Mouse (Mus musculus) G1E (cell line): ENCODE data around the gene Ptprn. TPM values are rescaled to one million over a fixed set of nuclear protein-coding genes. Genes with fewer than 3 reads are reported as not detected.
A peak's percentile ranks its signal among the peaks of the same experiment; 100 is the strongest.

Experiments
- ATAC-seq: 2 replicates; pipeline ENCODE4 v1.8.0; 2016; ENCODE audit warnings: mild to moderate bottlenecking; ENCODE audit not compliant: insufficient number of reproducible peaks, poor library complexity, low FRiP score, severe bottlenecking; ENCODE audit errors: extremely low read depth
- DNase-seq: peaks from one replicate; pipeline ENCODE4 v3.0.0; 2012; ENCODE audit warnings: low spot score
- H3K27me3 ChIP-seq: 2 replicates; pipeline ENCODE4 v1.6.1; 2012; ENCODE audit warnings: mild to moderate bottlenecking, low read length, inconsistent platforms; ENCODE audit not compliant: insufficient read depth
- H3K36me3 ChIP-seq: replicated peaks from 2 replicates; pipeline ENCODE3; 2012; ENCODE audit warnings: mild to moderate bottlenecking, inconsistent platforms
- H3K4me1 ChIP-seq: 2 replicates; pipeline ENCODE4 v1.6.1; 2012; ENCODE audit warnings: low read depth, low read length, inconsistent platforms, mixed read lengths; ENCODE audit not compliant: insufficient read depth
- H3K4me3 ChIP-seq: 2 replicates; pipeline ENCODE4 v1.5.1; 2012; ENCODE audit warnings: low read depth, mild to moderate bottlenecking, inconsistent platforms, low read length, moderate library complexity, mixed read lengths
- H3K9me3 ChIP-seq: replicated peaks from 2 replicates; pipeline ENCODE4 v1.6.1; 2012; ENCODE audit warnings: inconsistent platforms
- CTCF ChIP-seq: IDR thresholded peaks from 2 replicates; pipeline ENCODE4 v1.5.1; 2012; ENCODE audit warnings: low read depth, low read length, inconsistent platforms, mixed read lengths
- GATA1 ChIP-seq: IDR thresholded peaks from 2 replicates; pipeline ENCODE4 v1.6.1; 2012; ENCODE audit warnings: borderline replicate concordance, low read length, inconsistent platforms, mixed read lengths
- GATA2 ChIP-seq: IDR thresholded peaks from 2 replicates; pipeline ENCODE4 v1.6.1; 2012; ENCODE audit warnings: low read depth, low read length, inconsistent platforms, borderline replicate concordance
- POLR2AphosphoS5 ChIP-seq: IDR thresholded peaks from 2 replicates; pipeline ENCODE4 v1.6.1; 2012; ENCODE audit warnings: low read depth, low read length, inconsistent platforms; ENCODE audit not compliant: insufficient replicate concordance
- TAL1 ChIP-seq: conservative IDR thresholded peaks from 2 replicates; pipeline ENCODE4 v1.6.1; 2012; ENCODE audit warnings: low read depth, low read length, inconsistent platforms, mixed read lengths
- polyA plus RNA-seq: library from polyadenylated mRNA; stranded (reverse); fragments of >175 nt; gene quantifications from 2 replicates; pipeline ENCODE4 v1.2.3, GENCODE M21; 2012
- total RNA-seq, 2 experiments: library from RNA; stranded (forward) in 1 of 2; stranded (reverse) in 1 of 2; fragments of 200-1000 nt in 1 of 2; fragments of >200 nt in 1 of 2; fragmentation: Nextera tagmentation in 1 of 2; gene quantifications; 2 replicates each; pipeline ENCODE4 v1.2.3; 2014 to 2017

The Ptprn gene
- total and polyA plus RNA-seq, 3 experiments: 0.03 to 0.11 TPM; not detected in 1

DNA sequence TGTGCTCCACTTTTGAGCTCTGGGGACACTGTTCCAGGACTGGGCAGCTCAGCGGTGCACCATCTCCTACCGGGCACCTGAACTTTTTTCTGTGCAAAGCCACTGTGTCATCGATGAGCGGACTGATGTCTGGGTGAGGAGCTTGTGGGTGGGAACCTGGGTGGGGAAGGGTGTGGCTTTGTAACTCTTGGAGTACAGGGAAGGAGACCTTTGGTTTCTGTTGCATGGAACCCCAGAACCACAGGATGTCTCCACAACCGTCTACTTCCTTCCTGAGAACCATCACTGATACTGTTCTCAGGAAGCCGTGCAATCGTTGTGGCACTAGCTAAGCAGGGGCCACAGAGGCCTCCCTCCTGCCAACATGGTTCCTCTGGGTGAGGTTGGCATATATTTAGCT lies 51.2 kb downstream of the Ptprn start:
- no peak for DNase-seq
- Histone ChIP-seq H3K9me3 (no peaks in the 10 kb centered on the region), H3K4me3 (peak overlapping the region; percentile 75; the same call in 1 of the 2 replicates), H3K27me3 (no peaks in the 10 kb centered on the region), H3K36me3 (peaks cover 77% of the 10 kb centered on the region), H3K4me1 (peaks cover 89% of the 10 kb centered on the region)
- no peak for TF ChIP-seq GATA2
- TF ChIP-seq GATA1: no peak
- no peak for TF ChIP-seq POLR2AphosphoS5
- no peak for TF ChIP-seq CTCF
- no peak for TF ChIP-seq TAL1
- no peak for ATAC-seq

GRCm38 (mm10) chr1:75212542-75212941 lies 51.8 kb downstream of the Ptprn start:
- Histone ChIP-seq H3K9me3 (no peaks in the 10 kb centered on the region), H3K27me3 (no peaks in the 10 kb centered on the region), H3K4me3 (peak overlapping the region; percentile 75; the same call in 1 of the 2 replicates), H3K4me1 (peaks cover 83% of the 10 kb centered on the region), H3K36me3 (peaks cover 76% of the 10 kb centered on the region)
- TF ChIP-seq CTCF (no peak), GATA2 (no peak), GATA1 (no peak), TAL1 (no peak), POLR2AphosphoS5 (no peak; the same call in 1 of the 2 replicates)
- DNase-seq: no peak
- no peak for ATAC-seq

GRCm38 (mm10) chr1:75211141-75211708 lies 53.1 kb downstream of the Ptprn start:
- no peak for ATAC-seq

DNA sequence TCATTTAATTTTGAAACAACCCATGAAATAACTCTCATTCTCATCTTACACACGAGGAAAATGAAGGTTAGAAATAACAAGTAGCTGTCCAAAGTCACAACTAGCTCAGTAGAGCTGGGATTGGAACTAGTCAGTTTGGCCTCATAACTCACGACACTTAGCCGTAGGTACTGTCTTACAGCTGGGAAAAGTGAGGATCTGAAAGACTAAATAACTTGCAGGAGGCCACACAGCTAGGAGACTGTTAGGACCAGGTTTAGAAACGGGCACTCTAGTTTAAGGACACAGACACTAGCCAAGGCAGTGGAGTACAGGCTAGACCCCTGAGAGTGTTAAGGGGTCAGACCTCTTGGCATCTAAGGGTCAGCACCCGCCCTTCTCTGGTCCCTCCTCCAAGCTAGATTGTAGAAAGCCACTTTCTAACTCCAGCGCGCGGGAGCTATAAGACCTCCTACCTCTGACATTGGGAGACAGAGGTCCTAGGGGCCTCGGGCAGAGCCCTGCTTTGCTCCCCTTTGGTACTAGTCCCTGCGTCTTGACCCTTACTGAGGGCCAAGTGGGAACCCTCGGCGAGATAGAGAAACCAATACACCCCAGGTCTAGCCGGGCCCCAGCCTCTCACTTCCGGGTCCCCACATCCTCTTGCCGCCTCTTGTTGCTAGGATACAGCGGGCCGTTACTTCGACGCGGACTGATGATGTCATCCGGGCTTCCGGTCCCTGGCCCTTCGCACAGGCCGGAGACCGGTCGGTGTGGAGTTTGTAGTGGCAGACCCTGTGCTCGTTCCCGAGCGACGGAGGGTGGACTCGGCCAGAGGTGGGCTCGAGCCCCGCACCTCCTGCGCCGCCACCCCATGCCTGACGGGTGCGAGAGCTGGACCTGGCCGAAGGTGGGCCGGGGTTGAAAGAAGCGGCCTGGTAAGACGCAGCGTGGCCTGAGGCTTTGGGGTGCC lies 53.9 kb downstream of the Ptprn start, which contains the start of the genes Glb1l and Stk16:
Gene Glb1l (minus strand): TSS at position 678 of the 952 bp plus-strand sequence.
Gene Stk16 (plus strand): TSS at position 703 of the 952 bp plus-strand sequence.
- no peak for TF ChIP-seq GATA2
- Histone ChIP-seq H3K36me3 (peaks cover 65% of the 10 kb centered on the region), H3K4me3 (peak within 1 kb of the TSS; percentile 75), H3K9me3 (no peaks in the 10 kb centered on the region), H3K27me3 (no peaks in the 10 kb centered on the region), H3K4me1 (peaks cover 62% of the 10 kb centered on the region)
- ATAC-seq: peak; percentile 90
- peak; percentile 99 for DNase-seq

More at GRCm38 (mm10) chr1:75211141-75211708, 53.1 kb downstream of the Ptprn start:
- Histone ChIP-seq H3K4me3 (peak overlapping the region; percentile 75), H3K4me1 (peaks cover 70% of the 10 kb centered on the region), H3K9me3 (no peaks in the 10 kb centered on the region), H3K36me3 (peaks cover 69% of the 10 kb centered on the region), H3K27me3 (no peaks in the 10 kb centered on the region)
- no peak for TF ChIP-seq TAL1
- no peak for TF ChIP-seq CTCF
- no peak for TF ChIP-seq GATA2
- TF ChIP-seq GATA1: no peak
- no peak for TF ChIP-seq POLR2AphosphoS5
- no peak for DNase-seq

- peaks cover 52% of the 10 kb centered on the region for H3K36me3 ChIP-seq
- H3K9me3 ChIP-seq: no peaks in the 10 kb centered on the region
- TF ChIP-seq POLR2AphosphoS5: no peak
- TF ChIP-seq TAL1: no peak
- no peak for TF ChIP-seq GATA2
- no peak for TF ChIP-seq CTCF
- TF ChIP-seq GATA1: no peak
- no peak for DNase-seq
- no peak for ATAC-seq
- peaks cover 49% of the 10 kb centered on the region for H3K4me1 ChIP-seq
- H3K27me3 ChIP-seq: no peaks in the 10 kb centered on the region
- no peak overlapping the region; the same call in 1 of the 2 replicates for H3K4me3 ChIP-seq
Measured at GRCm38 (mm10) chr1:75208967-75209678, 55.2 kb downstream of the Ptprn start.

DNA sequence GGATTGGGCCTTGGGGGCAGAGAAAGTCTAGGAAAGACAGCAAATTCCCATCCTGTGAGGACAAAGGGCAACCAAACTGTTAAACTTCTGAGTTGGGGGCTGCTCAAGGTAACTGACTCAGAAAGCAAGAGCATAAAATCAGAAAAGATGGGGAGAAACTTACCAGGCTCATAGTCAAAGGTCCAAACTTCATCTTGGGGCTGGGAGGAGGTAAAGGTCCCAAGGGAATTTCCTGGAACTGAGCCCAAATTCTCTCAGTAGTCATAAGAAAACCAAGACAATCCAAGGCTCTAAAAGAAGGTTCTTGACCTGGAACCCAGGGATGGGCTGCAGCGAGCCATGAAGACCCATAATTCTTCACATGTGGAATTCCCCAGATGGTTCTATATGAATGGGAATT lies 63.1 kb downstream of the Ptprn start:
- no peaks in the 10 kb centered on the region for H3K4me1 ChIP-seq
- TF ChIP-seq TAL1 (no peak), POLR2AphosphoS5 (no peak), GATA1 (no peak), GATA2 (no peak), CTCF (no peak)
- no peaks in the 10 kb centered on the region for H3K9me3 ChIP-seq
- H3K27me3 ChIP-seq: no peaks in the 10 kb centered on the region
- no peak overlapping the region for H3K4me3 ChIP-seq
- DNase-seq: no peak
- no peak for ATAC-seq
- peaks cover 55% of the 10 kb centered on the region for H3K36me3 ChIP-seq

Other genes starting within 250 kb of the Ptprn start
Only the 20 nearest of the 23 such genes appear.
- gene Nhej1, start 139.3 kb downstream of the Ptprn start, total RNA-seq (2014; fragmentation: Nextera tagmentation): 2.5 and 5.1 TPM in 2 replicates
- gene Nhej1, start 139.3 kb downstream of the Ptprn start, total RNA-seq (2017): 12.3 and 12.4 TPM in 2 replicates
- 0.40 and 0.47 TPM in 2 replicates for gene Nhej1, start 139.3 kb downstream of the Ptprn start, polyA plus RNA-seq
- 0.83 and 1.5 TPM in 2 replicates for gene Slc23a3, start 130.6 kb downstream of the Ptprn start, total RNA-seq (2014; fragmentation: Nextera tagmentation)
- 0.22 and 0.29 TPM in 2 replicates for gene Slc23a3, start 130.6 kb downstream of the Ptprn start, total RNA-seq (2017)
- 0.03 TPM in 1 of 2 replicates, not detected in the other for gene Slc23a3, start 130.6 kb downstream of the Ptprn start, polyA plus RNA-seq
- 77.3 and 93.4 TPM in 2 replicates for gene Cnppd1, start 121.8 kb downstream of the Ptprn start, total RNA-seq (2014; fragmentation: Nextera tagmentation)
- gene Cnppd1, start 121.8 kb downstream of the Ptprn start, total RNA-seq (2017): 140 and 143 TPM in 2 replicates
- gene Cnppd1, start 121.8 kb downstream of the Ptprn start, polyA plus RNA-seq: 83.2 and 105 TPM in 2 replicates
- 85.7 and 93.8 TPM in 2 replicates for gene Retreg2, start 121.7 kb downstream of the Ptprn start, total RNA-seq (2014; fragmentation: Nextera tagmentation)
- gene Retreg2, start 121.7 kb downstream of the Ptprn start, total RNA-seq (2017): 111 and 120 TPM in 2 replicates
- 101 and 112 TPM in 2 replicates for gene Retreg2, start 121.7 kb downstream of the Ptprn start, polyA plus RNA-seq
- gene Zfand2b, start 95.9 kb downstream of the Ptprn start, total RNA-seq (2014; fragmentation: Nextera tagmentation): 45.8 and 58.0 TPM in 2 replicates
- gene Zfand2b, start 95.9 kb downstream of the Ptprn start, total RNA-seq (2017): 47.7 and 53.7 TPM in 2 replicates
- gene Zfand2b, start 95.9 kb downstream of the Ptprn start, polyA plus RNA-seq: 21.0 and 24.2 TPM in 2 replicates
- gene Abcb6, start 84.1 kb downstream of the Ptprn start, total RNA-seq (2014; fragmentation: Nextera tagmentation): 19.5 and 132 TPM in 2 replicates
- 25.0 and 28.1 TPM in 2 replicates for gene Abcb6, start 84.1 kb downstream of the Ptprn start, total RNA-seq (2017)
- gene Abcb6, start 84.1 kb downstream of the Ptprn start, polyA plus RNA-seq: 5.4 and 9.5 TPM in 2 replicates
- gene Ankzf1, start 72.4 kb downstream of the Ptprn start, total RNA-seq (2014; fragmentation: Nextera tagmentation): 47.5 and 50.4 TPM in 2 replicates
- 57.4 and 69.3 TPM in 2 replicates for gene Ankzf1, start 72.4 kb downstream of the Ptprn start, total RNA-seq (2017)
- gene Ankzf1, start 72.4 kb downstream of the Ptprn start, polyA plus RNA-seq: 17.0 and 22.9 TPM in 2 replicates
- gene Atg9a, start 72.3 kb downstream of the Ptprn start, total RNA-seq (2014; fragmentation: Nextera tagmentation): 40.0 and 46.2 TPM in 2 replicates
- 16.2 and 16.3 TPM in 2 replicates for gene Atg9a, start 72.3 kb downstream of the Ptprn start, total RNA-seq (2017)
- gene Atg9a, start 72.3 kb downstream of the Ptprn start, polyA plus RNA-seq: 34.2 and 47.5 TPM in 2 replicates
- gene Glb1l, start 53.7 kb downstream of the Ptprn start, total RNA-seq (2014; fragmentation: Nextera tagmentation): 10.1 and 19.2 TPM in 2 replicates
- gene Glb1l, start 53.7 kb downstream of the Ptprn start, total RNA-seq (2017): 11.0 and 12.5 TPM in 2 replicates
- gene Glb1l, start 53.7 kb downstream of the Ptprn start, polyA plus RNA-seq: 0.29 and 0.83 TPM in 2 replicates
- gene Stk16, start 53.7 kb downstream of the Ptprn start, total RNA-seq (2014; fragmentation: Nextera tagmentation): 59.4 and 78.2 TPM in 2 replicates
- 70.7 and 72.6 TPM in 2 replicates for gene Stk16, start 53.7 kb downstream of the Ptprn start, total RNA-seq (2017)
- 114 and 133 TPM in 2 replicates for gene Stk16, start 53.7 kb downstream of the Ptprn start, polyA plus RNA-seq
- 201 and 287 TPM in 2 replicates for gene Tuba4a, start 44.6 kb downstream of the Ptprn start, total RNA-seq (2014; fragmentation: Nextera tagmentation)
- gene Tuba4a, start 44.6 kb downstream of the Ptprn start, total RNA-seq (2017): 156 and 175 TPM in 2 replicates
- 38.6 and 61.0 TPM in 2 replicates for gene Tuba4a, start 44.6 kb downstream of the Ptprn start, polyA plus RNA-seq
- gene A630095N17Rik, start 32.4 kb downstream of the Ptprn start, total RNA-seq (2014; fragmentation: Nextera tagmentation): not detected in 2 replicates
- gene A630095N17Rik, start 32.4 kb downstream of the Ptprn start, total RNA-seq (2017): not detected in 2 replicates
- not detected in 2 replicates for gene A630095N17Rik, start 32.4 kb downstream of the Ptprn start, polyA plus RNA-seq
- 15.4 and 63.3 TPM in 2 replicates for gene Dnajb2, start 28.1 kb downstream of the Ptprn start, total RNA-seq (2014; fragmentation: Nextera tagmentation)
- 13.9 and 15.6 TPM in 2 replicates for gene Dnajb2, start 28.1 kb downstream of the Ptprn start, total RNA-seq (2017)
- 9.1 and 11.1 TPM in 2 replicates for gene Dnajb2, start 28.1 kb downstream of the Ptprn start, polyA plus RNA-seq
- not detected in 2 replicates for gene Resp18, start 13.9 kb upstream of the Ptprn start, total RNA-seq (2014; fragmentation: Nextera tagmentation)
- not detected in 2 replicates for gene Resp18, start 13.9 kb upstream of the Ptprn start, total RNA-seq (2017)
- not detected in 2 replicates for gene Resp18, start 13.9 kb upstream of the Ptprn start, polyA plus RNA-seq
- 56.3 and 73.7 TPM in 2 replicates for gene Dnpep, start 53.5 kb upstream of the Ptprn start, total RNA-seq (2014; fragmentation: Nextera tagmentation)
- 38.7 and 47.2 TPM in 2 replicates for gene Dnpep, start 53.5 kb upstream of the Ptprn start, total RNA-seq (2017)
- gene Dnpep, start 53.5 kb upstream of the Ptprn start, polyA plus RNA-seq: 69.4 and 79.0 TPM in 2 replicates
- gene Des, start 95.8 kb upstream of the Ptprn start, total RNA-seq (2014; fragmentation: Nextera tagmentation): 12.9 and 19.0 TPM in 2 replicates
- gene Des, start 95.8 kb upstream of the Ptprn start, total RNA-seq (2017): 3.4 and 5.6 TPM in 2 replicates
- 12.7 and 13.8 TPM in 2 replicates for gene Des, start 95.8 kb upstream of the Ptprn start, polyA plus RNA-seq
- gene Speg, start 110.8 kb upstream of the Ptprn start, total RNA-seq (2014; fragmentation: Nextera tagmentation): 1.9 and 7.7 TPM in 2 replicates
- 1.9 and 2.3 TPM in 2 replicates for gene Speg, start 110.8 kb upstream of the Ptprn start, total RNA-seq (2017)
- 10.3 and 12.6 TPM in 2 replicates for gene Speg, start 110.8 kb upstream of the Ptprn start, polyA plus RNA-seq
- gene Gmppa, start 171.4 kb upstream of the Ptprn start, total RNA-seq (2014; fragmentation: Nextera tagmentation): 179 and 182 TPM in 2 replicates
- 178 and 183 TPM in 2 replicates for gene Gmppa, start 171.4 kb upstream of the Ptprn start, total RNA-seq (2017)
- 328 and 349 TPM in 2 replicates for gene Gmppa, start 171.4 kb upstream of the Ptprn start, polyA plus RNA-seq
- gene Asic4, start 185.9 kb upstream of the Ptprn start, total RNA-seq (2014; fragmentation: Nextera tagmentation): 1.1 and 2.9 TPM in 2 replicates
- gene Asic4, start 185.9 kb upstream of the Ptprn start, total RNA-seq (2017): 1.7 and 2.6 TPM in 2 replicates
- 8.7 and 8.8 TPM in 2 replicates for gene Asic4, start 185.9 kb upstream of the Ptprn start, polyA plus RNA-seq
- 19.9 and 23.6 TPM in 2 replicates for gene Chpf, start 214.8 kb upstream of the Ptprn start, total RNA-seq (2014; fragmentation: Nextera tagmentation)
- 12.0 and 16.6 TPM in 2 replicates for gene Chpf, start 214.8 kb upstream of the Ptprn start, total RNA-seq (2017)
- gene Chpf, start 214.8 kb upstream of the Ptprn start, polyA plus RNA-seq: 119 and 121 TPM in 2 replicates